Mouse (Mus musculus) retina, postnatal 1 day (tissue): ENCODE results near the gene Atxn7l3.
"Not testable (repeated sequence)": the region's sequence is repeated elsewhere in the genome, so short reads cannot be mapped to it uniquely, and the experiment has no call there.

Experiments used
- DNase-seq: peaks from one replicate; pipeline ENCODE4 v3.0.0-alpha.2; 2012

Atxn7l3 gene

GRCm38 (mm10) chr11:102294887-102295597 lies 1.4 kb downstream of the Atxn7l3 start:
- peak; percentile 33 for DNase-seq

- DNase-seq, result no peak
These were observed 2.0 kb downstream of the Atxn7l3 start for GRCm38 (mm10) chr11:102294416-102294815.

- DNase-seq, result no peak
These were observed 2.5 kb downstream of the Atxn7l3 start for GRCm38 (mm10) chr11:102293971-102294370.

DNA sequence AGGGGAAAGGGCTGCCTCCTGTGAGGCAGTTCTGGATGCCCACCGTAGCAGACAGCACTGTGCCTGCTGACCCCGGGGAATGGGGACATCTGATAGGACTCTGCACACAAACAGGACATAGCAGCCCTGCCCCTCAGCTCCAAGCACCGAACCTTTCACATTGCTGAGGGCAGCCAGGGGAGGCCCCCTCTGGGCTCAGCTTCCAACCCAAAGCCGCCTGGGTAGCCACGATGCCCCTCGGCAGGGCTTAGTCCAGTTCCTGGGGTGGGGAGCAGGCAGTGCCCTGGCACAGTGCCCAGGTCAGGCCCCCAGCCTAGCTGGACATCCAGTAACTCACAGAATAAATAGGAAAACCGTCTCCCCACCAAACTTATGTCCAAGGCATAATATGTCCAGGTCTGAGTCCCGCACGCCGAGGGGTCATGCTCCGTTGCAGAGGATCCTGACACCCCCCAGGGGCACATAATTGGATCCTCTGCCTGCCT lies 5.3 kb downstream of the Atxn7l3 start:
- no peak for DNase-seq

GRCm38 (mm10) chr11:102290141-102290540 lies 6.3 kb downstream of the Atxn7l3 start:
- no peak for DNase-seq

DNA sequence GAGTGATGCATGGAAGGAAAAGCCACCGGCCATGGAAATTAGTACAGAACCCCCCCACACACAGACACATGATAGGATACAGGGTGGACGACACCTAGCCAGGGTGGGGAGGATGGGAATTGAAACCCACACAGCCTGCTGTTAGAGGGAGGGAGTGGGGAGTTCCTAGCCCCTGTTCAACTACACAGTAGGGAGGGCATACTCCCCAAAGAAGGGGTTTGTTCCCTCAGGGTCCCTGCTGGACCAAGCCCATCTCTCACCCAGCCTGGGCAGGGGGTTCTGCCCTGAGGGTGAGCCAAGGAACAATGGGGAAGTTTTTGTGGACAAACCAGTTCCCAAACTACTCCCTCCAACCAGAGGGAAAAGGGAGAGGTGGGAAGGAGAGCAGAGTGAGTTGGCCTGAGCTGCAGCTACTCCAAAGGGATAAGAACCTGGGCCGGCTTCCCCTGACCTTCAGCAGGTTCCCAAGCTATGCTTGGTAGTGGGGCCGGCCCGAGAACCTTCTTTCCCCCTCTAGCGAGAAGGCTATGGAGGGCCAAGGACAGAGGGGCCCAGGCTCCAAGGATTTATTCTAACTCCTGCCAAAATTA lies 6.8 kb downstream of the Atxn7l3 start:
- DNase-seq, result no peak

- no peak for DNase-seq
These were observed 7.5 kb downstream of the Atxn7l3 start for GRCm38 (mm10) chr11:102288913-102289312.

DNA sequence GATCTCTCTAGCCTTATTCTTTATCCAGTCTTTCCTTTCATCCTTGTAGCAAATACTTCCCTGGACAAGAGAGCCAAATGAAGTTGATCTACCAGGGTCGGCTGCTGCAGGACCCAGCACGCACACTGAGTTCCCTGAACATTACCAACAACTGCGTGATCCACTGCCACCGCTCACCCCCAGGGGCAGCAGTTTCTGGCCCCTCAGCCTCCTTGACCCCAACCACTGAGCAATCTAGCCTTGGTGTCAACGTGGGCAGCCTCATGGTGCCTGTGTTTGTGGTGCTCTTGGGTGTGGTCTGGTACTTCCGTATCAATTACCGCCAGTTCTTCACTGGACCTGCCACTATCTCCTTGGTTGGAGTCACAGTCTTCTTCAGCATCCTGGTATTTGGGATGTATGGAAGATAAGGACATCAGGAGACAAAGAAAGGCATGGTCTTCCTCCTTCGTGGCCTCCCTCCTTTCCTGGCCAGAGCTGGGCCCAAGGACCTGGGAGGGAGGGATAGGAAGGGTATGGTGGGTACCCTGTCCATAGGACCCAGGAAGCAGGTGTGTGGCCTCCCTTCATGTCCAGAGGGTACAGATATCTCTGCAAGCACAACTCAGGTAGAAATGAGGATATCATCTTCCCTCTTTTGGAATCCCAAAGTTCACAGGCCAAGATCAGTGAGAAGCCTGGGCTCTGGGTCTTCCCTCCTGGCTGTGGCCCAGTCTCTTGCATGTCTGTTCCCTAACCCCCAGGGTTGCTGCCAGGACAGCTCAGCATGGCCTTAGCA lies 8.2 kb downstream of the Atxn7l3 start:
- no peak for DNase-seq

DNA sequence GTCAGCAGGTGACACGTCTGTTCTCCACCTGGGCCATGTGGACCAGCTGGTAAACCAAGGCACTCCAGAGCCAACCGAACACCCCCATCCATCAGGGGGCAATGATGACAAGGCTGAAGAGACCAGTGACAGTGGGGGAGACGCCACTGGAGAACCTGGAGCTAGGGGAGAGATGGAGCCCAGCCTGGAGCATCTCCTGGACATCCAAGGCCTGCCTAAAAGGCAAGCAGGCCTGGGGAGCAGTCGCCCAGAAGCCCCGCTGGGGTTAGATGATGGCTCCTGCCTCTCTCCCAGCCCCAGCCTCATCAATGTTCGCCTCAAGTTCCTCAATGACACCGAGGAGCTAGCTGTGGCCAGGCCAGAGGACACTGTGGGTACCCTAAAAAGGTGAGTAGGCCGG lies 8.9 kb downstream of the Atxn7l3 start:
- no peak for DNase-seq

GRCm38 (mm10) chr11:102285095-102285834 lies 11.2 kb downstream of the Atxn7l3 start:
- DNase-seq, result no peak

- peak; percentile 99 for DNase-seq
These were observed 11.8 kb downstream of the Atxn7l3 start, which contains the start of gene Tmub2 for GRCm38 (mm10) chr11:102284501-102285094. Gene Tmub2, plus strand, starts transcription at chr11:102284931.

DNA sequence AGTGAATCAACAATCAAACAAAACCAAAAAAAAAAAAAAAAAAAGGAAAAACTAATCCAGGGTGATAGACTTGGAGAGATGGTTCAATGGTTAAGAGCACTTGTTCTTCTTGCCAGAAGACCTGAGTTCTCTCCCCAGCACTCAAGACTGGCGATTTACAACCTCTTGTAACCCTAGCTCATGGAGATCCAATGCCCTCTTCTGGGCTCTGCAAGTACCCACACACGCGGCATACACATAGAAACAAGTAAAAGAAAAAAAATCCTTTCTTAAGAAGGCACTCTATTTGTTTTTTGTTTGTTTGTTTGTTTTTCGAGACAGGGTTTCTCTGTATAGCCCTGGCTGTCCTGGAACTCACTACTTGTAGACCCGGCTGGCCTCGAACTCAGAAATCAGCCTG lies 12.5 kb downstream of the Atxn7l3 start:
- DNase-seq, result no peak

DNA sequence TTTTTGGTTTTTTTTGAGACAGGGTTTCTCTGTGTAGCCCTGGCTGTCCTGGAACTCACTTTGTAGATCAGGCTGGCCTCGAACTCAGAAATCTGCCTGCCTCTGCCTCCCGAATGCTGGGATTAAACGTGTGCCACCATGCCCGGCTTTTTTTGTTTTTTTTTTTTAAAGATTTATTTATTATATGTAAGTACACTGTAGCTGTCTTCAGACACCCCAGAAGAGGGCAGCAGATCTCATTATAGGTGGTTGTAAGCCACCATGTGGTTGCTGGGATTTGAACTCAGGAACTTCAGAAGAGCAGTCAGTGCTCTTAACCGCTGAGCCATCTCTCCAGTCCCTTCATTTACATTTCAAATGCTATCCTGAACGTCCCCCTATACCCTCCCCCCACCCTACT lies 16.2 kb downstream of the Atxn7l3 start:
- DNase-seq, result not testable (repeated sequence)

- no peak for DNase-seq
These were observed 16.8 kb downstream of the Atxn7l3 start for GRCm38 (mm10) chr11:102279595-102279994.

DNA sequence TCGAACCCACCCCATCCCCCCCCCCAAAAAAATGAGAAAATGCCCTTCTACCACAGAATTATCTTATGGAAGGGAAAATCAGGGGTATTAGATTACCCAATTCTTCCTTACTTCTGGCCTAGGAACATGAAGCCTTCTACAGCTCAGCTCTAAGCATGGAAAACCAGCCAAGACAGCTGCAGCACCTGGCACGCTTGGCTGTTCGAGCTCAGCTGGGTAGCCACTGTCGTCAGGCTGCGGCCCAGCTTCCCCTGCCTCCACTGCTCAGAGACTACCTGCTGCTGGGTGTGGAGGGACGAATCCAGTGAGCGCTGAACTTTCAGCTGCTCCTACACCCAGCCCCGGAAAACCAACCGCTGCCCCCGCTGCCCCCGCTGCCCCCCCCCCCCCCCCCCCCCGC lies 18.7 kb downstream of the Atxn7l3 start:
- DNase-seq, result no peak

DNA sequence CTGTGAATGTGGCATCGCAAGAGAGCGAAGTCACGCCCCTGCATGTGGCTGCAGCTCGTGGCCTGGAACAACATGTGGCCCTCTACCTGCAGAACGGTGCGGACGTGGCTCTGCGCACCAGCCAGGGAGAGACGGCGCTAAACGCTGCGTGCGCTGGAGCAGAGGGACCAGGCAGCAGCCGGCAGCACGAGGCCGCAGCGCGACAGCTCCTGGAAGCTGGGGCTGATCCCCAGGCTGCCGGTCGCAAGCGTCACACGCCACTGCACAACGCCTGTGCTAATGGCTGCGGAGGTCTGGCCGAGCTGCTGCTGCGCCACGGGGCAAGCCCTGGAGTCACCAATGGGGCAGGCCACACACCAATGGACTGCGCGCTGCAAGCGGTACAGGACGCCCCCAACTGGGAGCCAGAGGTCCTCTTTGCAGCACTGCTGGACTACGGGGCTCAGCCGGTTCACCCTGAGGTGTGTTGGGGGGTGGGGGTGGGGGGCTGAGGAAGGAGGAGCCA lies 20.0 kb downstream of the Atxn7l3 start:
- peak; percentile 76 for DNase-seq

GRCm38 (mm10) chr11:102268520-102269244 lies 27.7 kb downstream of the Atxn7l3 start, which contains the start of gene Asb16:
Gene Asb16, plus strand, starts transcription at chr11:102268743.
- no peak for DNase-seq

GRCm38 (mm10) chr11:102267480-102267879 lies 29.0 kb downstream of the Atxn7l3 start:
- peak; percentile 90 for DNase-seq

DNA sequence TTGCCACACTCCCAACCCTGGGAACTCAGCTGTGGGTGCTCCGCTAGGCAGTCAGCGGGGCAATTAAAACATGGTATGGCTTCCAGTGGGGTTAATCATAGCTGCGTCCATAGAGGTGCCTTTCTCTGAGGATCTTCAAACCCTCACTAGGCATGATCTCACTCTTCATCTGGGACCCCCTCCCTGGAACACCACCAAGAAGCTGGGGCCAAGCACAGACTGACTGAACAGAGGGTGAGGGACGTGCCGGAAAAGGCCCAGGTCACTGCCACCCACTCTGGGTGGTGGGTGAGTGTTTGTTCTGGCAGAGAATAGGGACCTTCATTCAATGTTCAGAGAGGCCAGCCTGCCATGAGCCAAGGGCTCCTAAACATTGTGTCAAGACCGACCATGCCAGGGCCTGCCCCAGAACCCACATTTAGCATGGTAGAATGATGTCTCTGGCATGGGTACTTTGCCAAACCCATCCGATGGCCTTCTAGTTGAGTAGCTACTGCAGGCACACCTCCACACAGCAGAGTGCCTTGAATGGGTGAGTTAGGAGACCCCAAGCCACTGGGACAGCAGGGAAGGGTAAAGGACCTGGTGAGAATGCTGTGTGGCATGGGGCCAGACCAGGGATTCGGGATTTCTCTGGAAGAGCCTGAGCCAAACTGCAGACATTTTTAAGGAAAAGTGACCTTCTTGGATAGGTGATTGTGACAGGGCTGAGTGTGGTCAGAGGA lies 29.6 kb downstream of the Atxn7l3 start:
- DNase-seq, result no peak

DNA sequence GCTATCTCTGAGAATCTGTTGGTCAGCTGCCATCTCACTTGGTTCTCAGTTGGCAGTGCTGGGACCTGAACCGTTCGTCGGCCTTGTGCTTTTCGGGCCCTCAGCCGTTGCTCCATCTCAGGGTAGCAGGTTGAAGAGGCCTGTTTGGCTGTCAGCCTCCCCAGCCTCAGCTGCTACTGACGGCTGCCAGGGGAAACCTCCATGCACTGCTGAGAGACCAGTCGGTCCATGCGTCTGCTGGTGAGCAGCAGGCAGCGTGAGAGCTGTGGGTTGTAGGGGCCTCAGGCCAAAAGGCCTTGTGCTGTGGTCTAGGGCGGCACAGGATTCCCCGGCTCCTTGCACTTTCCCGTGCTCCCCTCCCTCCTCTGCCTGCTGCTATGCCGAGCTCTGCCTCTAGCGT lies 30.6 kb downstream of the Atxn7l3 start:
- DNase-seq, result no peak

DNA sequence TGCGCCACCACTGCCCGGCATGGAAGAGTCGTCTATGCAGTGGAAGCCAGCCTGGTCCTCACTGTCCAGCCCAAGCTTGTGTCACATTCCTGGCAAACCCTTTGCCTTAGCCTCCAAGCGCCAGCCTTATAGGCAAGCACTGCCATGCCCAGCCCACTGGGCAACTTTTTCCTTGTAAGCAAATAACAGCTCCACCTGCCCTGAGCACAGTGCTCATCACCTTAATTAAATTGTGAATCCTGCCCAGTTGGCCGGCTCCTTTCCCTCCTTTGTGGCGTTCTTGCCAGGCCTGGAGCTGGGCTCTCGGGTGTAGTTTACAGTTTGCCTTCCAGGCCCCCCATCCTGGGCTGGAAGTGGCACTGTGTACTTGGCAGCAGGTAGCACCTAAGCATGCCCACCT lies 33.2 kb downstream of the Atxn7l3 start:
- DNase-seq, result no peak
